Mouse (Mus musculus): ENCODE measurements around the gene Uso1.

DNA sequence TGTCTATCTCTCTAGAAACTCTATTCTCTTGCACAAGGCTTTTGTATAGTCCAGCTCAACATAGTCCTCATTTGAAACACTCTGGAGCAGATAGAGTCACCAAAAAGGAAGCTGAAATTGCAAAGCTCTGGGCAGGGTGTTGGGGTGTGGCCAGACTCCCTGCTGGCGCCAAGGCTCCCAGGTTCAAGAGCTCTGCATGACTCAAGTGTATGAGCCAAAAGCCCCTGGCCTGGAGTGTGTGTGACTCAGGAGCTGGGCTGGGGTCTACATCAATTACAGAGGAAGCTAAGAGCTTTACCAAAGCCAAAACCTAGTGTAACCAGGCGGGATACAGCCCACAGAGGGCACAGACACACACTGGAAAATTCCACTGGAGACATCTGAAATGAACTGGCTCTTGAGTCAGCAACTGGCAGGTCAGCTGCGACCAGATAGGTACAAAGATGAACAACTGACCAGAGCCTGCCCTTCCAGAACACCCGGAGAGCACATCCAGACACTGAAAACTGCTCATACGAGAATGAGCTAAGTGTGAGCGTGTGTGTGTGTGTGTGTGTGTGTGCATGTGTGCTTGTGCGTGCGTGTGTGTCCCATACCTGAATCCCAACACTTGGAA lies 82.7 kb downstream of the Uso1 start:
- TF ChIP-seq EP300 (IDR thresholded peaks at IDR 0.05; ENCODE audit: low read depth) (no peak), CTCF (IDR thresholded peaks at IDR 0.05; ENCODE audit: low read depth) (no peak)
